Mouse (Mus musculus) cerebellum, adult 2 months (tissue): Measurements from ENCODE around the gene Ghrhr.

Source experiments
- CTCF ChIP-seq: fragments of 200-500 bp; IDR thresholded peaks from 2 replicates; pipeline ENCODE4 v1.5.1; 2011; ENCODE audit warnings: low read depth, mild to moderate bottlenecking, control low read depth, low read length, moderate library complexity, borderline replicate concordance; ENCODE audit not compliant: insufficient read depth
- POLR2A ChIP-seq: fragments of 200-500 bp; IDR thresholded peaks from 2 replicates; pipeline ENCODE4 v1.6.1; 2011; ENCODE audit warnings: low read length, control low read depth, borderline replicate concordance; ENCODE audit not compliant: insufficient read depth

GRCm38 (mm10) chr6:55331315-55331714 is 44.8 kb upstream of the Ghrhr start:
- TF ChIP-seq CTCF = no peak
- TF ChIP-seq POLR2A = no peak
